Mouse (Mus musculus): ENCODE results near the gene Eps15l1.
A peak's percentile ranks its signal among the peaks of the same experiment; 100 is the strongest.

Eps15l1 gene

DNA sequence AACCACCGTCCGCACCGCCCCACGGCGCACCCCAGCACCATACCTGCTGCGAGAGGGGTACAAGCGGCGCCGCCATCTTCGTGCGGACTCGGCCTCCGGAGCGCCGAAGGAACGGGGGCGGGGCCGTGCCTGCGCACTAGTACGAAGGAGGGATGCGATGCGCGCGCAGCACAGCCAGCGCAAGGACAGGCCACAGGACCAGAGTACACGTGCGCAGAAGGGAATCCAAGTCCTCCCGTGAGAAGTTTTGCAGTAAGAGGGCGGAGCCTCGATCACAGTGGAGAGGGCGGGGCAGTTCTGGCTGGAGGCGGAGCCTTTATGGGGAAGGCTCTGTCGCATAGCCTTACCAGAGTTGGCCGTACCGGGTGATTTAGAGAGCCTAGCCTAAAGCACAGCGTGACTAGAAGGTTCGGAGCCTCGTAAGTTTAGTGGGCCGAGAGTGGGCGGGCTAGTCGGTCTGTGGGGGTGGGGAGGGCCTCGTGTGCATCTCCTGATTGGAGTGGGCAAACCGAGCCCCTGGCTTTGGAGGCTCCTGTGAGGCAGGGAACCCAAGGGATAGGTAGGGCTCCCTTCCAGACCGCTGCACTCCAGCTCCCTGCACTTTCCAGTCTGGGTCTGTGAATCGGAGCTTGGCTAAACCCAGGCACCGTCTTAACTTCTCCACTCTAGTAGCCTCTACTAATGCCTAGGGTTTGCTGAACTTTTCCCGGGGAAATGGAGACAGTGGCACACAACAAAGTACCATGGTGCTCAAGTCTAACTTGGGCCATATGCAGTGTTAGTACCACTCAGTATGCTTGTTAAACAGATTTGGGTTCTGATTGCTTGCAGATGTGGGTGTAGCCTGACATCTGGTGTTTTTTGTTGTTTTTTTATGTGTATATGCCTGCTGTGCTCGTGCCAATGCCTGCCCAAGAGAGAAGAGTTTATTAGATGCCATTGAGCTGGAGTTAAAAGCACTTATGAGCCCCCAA, at the start of gene Eps15l1:
TSS of gene Eps15l1 (minus strand) at position 99 of the 974 bp plus-strand sequence.
- peak; percentile 100 for DNase-seq

GRCm38 (mm10) chr8:72470684-72471083, 49.4 kb upstream of the Eps15l1 start:
- DNase-seq: peak; percentile 46 to 69

DNA sequence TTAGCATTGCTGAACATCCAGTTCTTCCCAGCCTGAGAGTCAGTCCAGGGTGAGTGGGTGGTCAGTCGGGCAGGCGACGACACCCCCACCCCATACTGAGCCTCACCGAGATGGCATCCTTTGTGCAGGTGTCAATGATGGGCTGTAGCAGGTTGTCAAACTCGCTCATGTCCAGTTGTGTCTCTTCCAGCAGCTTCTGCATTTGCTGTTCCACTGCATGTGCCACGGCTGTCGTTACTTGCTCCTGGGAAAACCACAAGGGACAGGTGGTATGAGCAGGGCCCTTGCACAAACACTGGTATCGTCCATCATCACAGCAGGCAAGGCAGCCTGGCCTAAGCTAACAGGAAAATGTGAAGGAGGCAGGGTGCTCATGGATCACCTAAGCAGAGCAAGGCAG, 48.7 kb upstream of the Eps15l1 start:
- no peak for DNase-seq

- DNase-seq: peak; percentile 46 to 58
Measured at GRCm38 (mm10) chr8:72469243-72469642, 48.0 kb upstream of the Eps15l1 start.

DNA sequence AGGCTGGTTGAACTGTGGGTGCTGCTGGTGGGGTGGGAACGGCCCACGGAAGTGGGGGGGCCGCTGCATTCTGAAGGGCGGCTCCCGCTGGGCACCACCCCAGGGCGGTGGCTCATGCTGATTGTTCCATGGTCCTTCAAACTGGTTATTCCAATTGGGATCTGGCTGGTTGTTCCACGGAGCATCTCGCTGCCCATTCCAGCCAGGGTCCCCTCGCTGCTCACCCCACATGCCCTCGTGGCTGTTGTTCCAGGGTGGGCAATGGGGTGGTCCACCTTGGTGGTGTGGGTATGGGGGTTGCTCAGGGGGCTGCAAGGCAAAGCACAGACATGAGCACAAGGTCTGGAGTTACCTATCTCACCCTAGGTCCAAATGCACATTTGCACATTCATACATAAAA, 43.0 kb upstream of the Eps15l1 start:
- no peak for DNase-seq

GRCm38 (mm10) chr8:72459881-72460533, 38.7 kb upstream of the Eps15l1 start:
- no peak for DNase-seq

DNA sequence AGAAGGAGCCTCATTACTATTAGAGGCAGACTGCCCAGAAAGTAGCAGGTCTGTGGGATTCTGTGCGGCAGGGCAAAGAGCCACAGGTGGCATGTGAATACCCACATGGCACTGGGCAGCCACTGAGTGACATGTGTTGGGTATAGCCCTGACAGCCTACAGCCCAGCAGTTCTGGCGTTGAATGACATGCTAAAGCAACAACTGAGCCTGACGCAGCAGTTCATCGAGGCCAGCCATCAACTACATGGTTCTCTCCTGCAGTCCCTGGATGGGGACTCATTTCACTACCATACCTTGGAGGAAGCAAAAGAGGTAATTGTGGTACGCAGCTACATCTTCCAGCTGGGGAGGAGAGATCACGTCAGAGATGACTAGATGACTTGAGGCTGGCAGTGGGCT, 37.2 kb upstream of the Eps15l1 start:
- DNase-seq: no peak

- no peak for DNase-seq
Measured at GRCm38 (mm10) chr8:72457806-72458205, 36.5 kb upstream of the Eps15l1 start.

- no peak for DNase-seq
Measured at GRCm38 (mm10) chr8:72455317-72455716, 34.1 kb upstream of the Eps15l1 start.

GRCm38 (mm10) chr8:72453904-72454303, 32.6 kb upstream of the Eps15l1 start:
- no peak for DNase-seq

DNA sequence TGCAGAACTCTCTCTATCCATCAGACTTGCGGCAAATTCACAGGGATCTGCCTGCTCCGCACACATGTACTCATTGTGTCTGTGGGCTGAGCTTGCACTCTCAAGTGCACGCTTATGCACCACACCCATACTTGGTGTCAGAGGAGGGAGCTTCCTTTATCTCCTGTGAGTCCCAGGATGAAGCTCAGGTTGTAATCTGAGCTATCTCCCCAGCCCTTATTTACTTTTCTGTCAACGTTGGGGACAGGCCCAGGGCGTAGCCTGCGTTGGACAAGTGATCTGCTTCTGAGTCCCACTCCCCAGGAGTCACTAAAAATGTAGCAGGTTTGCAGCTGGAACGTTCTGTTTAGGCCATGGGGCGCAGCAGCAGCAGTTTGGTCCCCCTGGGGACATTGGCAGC, 30.3 kb upstream of the Eps15l1 start:
- no peak for DNase-seq

GRCm38 (mm10) chr8:72445071-72445470, 23.8 kb upstream of the Eps15l1 start:
- DNase-seq: no peak

GRCm38 (mm10) chr8:72443994-72444350, 22.7 kb upstream of the Eps15l1 start:
- no peak for DNase-seq

DNA sequence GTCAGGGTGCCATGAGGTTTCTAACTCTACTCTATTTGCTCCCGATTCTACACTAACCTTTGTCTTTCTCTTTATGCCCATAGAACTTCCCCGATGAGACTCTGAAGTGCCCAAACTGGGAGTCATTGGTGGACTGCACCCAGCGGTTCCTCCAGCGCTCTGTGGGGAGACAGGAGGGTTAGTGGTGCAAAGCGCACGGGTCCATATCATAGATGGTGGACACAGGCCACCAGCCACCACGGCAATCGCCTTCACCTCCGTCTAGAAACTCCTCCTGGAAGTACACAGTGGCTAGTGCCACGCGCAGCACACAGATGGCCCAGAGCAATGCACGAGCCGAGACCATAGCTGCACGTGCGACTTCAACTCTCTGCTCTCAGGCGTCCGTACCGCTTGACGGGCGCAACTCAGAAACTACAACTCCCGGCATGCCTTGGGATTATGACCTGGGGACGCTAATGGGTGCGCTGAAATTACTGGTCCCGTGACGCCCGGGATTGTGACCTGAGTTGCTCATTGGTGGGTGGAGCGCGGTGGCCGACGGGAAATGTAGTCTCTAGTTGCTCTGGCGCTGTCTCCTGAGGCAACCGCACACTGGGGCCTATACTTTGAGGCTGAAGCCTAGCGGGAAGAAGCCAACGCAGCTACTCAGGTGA, 22.2 kb upstream of the Eps15l1 start, which contains the start of the genes Calr3 and 1700030K09Rik:
TSS of gene Calr3 (minus strand) at position 533 of the 656 bp plus-strand sequence.
TSS of gene 1700030K09Rik (plus strand) at position 543 of the 656 bp plus-strand sequence.
- DNase-seq: peak; percentile 99 to 100

DNA sequence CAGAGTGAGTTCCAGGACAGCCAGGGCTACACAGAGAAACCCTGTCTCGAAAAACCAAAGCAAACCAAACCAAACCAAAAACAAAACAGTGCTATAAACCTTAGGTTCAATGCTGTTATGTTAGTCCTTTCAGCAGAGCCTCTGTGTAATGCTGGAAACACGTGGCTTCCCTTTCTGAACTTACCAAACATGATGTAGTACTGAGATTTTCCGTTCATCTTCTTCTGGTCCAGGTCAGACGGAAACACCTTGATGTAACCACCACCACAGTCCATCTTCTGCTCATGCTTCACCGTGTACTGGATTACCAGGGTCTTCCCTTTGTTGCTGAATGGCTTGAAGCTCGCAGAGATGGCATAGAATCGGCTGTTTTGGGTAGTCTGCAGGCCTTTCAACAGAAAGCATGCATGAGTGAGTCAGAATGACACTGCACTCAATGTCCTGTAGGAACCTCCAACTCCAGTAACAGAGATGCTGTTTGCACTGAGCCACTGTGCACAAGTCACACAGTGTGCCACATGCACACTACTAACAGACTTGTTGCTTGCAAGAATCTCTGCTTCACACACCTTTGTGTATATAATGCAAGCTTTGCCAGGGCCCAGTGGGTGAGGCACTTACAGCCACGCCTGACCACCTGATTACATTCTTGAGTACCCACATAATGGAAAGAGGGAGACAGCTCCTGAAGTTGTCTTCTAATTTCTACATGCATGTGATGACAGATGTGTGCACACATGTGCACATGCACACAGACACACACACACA, 17.2 kb upstream of the Eps15l1 start:
- DNase-seq: no peak

GRCm38 (mm10) chr8:72434952-72435351, 13.7 kb upstream of the Eps15l1 start:
- DNase-seq: peak; percentile 70 to 74

GRCm38 (mm10) chr8:72429676-72430075, 8.4 kb upstream of the Eps15l1 start:
- DNase-seq: peak in 1 of 2 experiments; percentile 42

DNA sequence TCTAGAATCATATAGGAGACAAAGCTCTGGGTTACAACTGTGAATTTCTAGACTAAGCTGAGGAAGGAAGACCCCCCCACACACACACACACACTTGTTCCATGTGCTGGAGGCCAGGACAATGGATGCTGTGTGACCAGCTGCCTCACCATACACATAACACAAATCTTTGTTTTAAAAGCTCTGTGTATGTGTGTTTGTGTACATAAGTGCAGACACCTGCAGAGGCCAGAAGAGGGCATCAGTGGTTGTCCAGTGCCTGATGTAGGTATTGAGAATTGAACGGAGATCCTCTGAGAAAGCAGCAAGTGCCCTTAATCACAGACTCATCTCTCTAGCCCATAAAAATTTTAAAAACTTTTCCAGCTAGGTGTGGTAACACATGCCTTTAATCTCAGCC, 1.7 kb upstream of the Eps15l1 start:
- DNase-seq: no peak

DNA sequence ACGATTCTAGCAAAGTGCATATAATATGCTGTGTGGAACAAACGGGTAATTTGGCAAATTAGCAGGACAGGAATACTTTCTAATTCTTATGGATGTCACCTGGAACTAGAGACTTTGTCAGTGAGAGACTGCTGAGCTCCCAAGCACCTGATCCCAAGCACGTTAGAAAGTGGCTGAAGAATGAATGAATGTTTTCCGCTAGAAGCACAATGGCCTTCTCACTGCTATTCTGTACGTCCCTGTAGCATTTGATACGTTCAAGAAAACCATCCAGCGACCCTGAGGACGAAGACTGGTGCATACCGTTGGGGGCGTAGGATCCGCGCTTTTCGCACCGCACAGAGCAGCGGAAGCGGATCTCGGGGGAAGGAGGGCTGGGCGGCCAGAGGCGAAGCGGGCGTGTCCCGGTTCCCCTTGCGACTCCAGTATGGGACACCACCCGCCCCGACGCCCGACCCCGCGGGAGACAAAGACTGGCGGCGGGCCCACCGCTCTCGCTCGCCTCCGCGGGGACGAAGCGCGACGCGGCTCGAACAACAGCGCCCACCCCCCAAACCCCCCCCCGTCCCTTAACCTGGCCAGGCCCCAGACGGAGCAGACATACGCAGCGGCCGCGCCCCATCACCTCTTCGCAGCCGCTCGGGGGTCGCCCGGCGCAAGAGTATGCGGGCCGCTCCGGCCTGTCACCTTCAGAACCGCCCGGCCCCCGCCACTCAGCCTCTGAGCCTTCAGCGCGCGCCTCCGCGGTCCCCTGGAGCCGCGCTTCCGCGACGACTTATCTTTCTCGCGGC, 494 bp downstream of the Eps15l1 start:
- peak; percentile 37 to 61 for DNase-seq

- DNase-seq: no peak
Measured at GRCm38 (mm10) chr8:72418073-72418472, 3.2 kb downstream of the Eps15l1 start.

GRCm38 (mm10) chr8:72415252-72415651, 6.0 kb downstream of the Eps15l1 start:
- DNase-seq: no peak

- DNase-seq: no peak
Measured at GRCm38 (mm10) chr8:72413839-72414238, 7.4 kb downstream of the Eps15l1 start.

Measured in kidney, postnatal 25 days (tissue).